Mouse (Mus musculus): ENCODE data around the gene Gm28845.

Gene Gm28845

GRCm38 (mm10) chr1:65119438-65119837 lies at the start of gene Gm28845:
TSS of gene Gm28845 (minus strand) at chr1:65119558.
- no peak for DNase-seq

- no peak for DNase-seq
Measured at GRCm38 (mm10) chr1:65167496-65167895, 48.1 kb upstream of the Gm28845 start.

GRCm38 (mm10) chr1:65162210-65162609 lies 42.9 kb upstream of the Gm28845 start:
- peak; percentile 16 for DNase-seq

DNA sequence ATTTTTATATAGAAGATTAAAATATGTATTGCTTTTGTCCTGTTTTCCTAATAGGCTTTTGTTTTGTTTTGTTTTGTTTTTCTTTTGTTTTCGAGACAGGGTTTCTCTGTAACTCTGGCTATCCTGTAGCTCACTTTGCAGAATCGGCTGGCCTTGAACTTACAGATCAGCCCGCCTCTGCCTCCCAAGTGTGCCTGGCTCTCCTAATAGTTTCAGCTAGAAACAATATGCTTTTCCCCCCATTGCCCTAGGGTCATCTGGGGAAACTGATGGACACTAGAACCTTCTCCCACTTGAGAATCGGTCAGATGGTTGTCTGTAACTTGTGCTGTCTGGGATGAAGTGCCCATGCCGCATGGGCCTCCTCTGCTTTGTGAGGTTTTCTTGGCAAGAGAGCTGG lies 36.8 kb upstream of the Gm28845 start:
- no peak for DNase-seq

DNA sequence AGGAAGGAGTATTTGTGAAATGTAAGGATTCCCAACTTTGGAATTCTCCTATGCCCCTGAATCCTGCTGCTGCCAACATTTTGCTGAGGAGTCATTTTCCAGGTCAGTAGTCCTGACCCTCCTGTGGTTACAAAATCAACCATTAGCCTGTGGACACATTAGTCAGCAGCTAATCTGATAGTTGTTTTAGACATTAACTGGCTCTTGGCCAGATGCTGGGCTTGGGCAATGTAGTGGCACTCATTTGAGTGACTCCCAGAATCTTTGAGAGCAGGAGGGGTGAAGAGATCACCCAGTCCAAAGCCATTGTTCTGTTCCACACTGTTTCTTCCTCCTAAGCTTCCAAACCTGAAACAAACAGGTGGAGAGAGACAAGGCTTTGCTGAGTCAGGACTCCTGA lies 35.5 kb upstream of the Gm28845 start:
- no peak for DNase-seq

- DNase-seq, result no peak
Measured at GRCm38 (mm10) chr1:65147971-65148370, 28.6 kb upstream of the Gm28845 start.

GRCm38 (mm10) chr1:65147326-65147725 lies 28.0 kb upstream of the Gm28845 start:
- DNase-seq, result no peak

DNA sequence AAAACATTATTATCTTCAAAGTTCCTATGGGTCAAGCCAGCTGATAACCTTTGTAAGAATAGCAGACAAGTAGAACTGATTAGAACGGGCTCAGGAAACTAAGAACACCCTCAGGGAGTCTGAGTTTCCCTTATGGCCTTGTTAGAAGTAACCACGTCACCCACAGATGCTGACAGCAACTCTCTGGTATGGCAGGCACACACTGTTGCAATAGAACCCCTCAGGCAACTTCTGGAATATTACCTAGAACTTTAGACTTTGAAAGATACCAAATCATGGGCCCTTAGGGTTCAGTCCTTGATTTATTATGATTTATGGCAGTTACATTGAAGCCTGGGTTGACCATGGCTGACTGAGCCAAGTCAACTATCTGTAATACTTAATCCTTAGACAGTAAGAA lies 27.2 kb upstream of the Gm28845 start:
- DNase-seq, result no peak

GRCm38 (mm10) chr1:65144783-65145182 lies 25.4 kb upstream of the Gm28845 start:
- DNase-seq, result no peak

DNA sequence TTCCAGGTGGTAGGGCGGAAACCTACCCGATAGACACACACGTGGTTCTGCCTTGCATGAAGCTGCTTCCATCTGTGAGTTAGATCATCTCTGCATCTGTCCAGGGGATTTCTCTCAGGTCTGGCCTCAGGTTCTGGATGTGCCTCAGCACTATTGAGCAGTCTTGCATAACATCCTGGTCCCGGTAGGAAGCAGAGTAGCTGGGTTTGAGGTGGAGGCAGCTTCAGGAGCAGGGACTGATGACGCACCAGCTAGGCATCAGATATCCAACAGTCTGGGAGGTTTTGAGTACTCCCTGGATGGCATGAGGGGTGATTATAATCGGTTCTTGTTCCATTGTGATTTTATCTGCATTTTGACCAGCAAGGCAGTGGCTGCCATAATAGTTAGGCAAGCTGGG lies 18.2 kb upstream of the Gm28845 start:
- no peak for DNase-seq

DNA sequence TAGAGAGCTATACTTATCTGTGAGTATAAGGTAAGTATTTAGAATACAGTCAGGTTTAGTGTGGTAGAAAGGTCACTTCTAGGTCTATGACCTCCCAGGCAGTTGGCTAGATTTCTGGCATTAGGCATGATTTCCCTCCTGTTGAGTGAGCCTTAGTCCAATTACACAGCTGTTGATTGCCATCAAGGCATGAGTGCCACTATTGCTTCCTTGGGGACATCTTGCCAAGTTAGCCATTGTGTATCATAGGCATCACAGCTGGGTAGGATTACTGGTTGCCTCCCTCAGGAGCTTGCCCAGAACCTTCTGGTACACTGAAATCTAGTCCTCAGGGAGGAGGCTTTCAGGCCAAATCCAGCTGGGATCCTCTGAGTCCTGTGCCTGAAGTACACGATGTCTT lies 13.5 kb upstream of the Gm28845 start:
- DNase-seq, result no peak

GRCm38 (mm10) chr1:65131671-65132070 lies 12.3 kb upstream of the Gm28845 start:
- DNase-seq, result no peak

- no peak for DNase-seq
Measured at GRCm38 (mm10) chr1:65130226-65130625, 10.9 kb upstream of the Gm28845 start.

- DNase-seq, result no peak
Measured at GRCm38 (mm10) chr1:65129634-65130180, 10.3 kb upstream of the Gm28845 start.

GRCm38 (mm10) chr1:65122574-65123372 lies 3.4 kb upstream of the Gm28845 start, which contains the start of gene D630023F18Rik:
TSS of gene D630023F18Rik (minus strand) at chr1:65123214.
- DNase-seq, result no peak

DNA sequence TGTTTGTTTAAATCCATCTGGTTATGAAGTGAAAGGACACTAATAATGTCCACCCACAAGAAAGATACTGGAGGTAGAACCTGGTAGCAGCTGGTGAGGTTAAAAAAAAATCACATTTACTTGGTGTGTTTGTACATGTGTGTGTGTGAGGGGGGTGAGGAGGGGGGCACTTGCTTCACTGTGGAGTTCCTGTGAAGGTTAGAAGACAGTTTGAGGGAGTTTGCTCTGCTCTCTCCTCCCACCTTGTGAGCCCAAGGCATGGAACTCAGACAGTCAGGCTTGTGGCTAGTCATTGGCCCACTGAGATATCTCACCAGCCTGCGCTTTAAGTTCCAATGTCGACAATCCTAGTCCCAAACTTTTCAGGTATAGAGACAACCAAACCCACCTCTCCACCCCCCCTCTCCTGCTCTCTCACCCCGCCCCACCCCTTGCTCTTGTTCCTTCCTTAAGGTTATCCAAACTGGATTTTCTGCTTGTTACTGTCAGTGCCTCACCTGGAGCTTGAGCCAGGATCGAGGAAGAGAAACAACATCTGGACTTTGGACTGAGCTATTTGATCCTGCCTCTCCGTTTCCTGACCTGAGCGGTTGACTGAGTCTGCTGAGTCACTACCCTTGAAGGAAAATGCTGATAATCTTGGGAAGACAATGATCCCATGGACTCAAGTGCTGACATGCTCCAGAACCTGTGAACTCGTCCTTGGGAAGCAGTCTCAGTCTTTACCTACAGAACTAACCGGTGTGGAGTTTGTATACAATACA lies 1.0 kb downstream of the Gm28845 start:
- DNase-seq, result no peak

DNA sequence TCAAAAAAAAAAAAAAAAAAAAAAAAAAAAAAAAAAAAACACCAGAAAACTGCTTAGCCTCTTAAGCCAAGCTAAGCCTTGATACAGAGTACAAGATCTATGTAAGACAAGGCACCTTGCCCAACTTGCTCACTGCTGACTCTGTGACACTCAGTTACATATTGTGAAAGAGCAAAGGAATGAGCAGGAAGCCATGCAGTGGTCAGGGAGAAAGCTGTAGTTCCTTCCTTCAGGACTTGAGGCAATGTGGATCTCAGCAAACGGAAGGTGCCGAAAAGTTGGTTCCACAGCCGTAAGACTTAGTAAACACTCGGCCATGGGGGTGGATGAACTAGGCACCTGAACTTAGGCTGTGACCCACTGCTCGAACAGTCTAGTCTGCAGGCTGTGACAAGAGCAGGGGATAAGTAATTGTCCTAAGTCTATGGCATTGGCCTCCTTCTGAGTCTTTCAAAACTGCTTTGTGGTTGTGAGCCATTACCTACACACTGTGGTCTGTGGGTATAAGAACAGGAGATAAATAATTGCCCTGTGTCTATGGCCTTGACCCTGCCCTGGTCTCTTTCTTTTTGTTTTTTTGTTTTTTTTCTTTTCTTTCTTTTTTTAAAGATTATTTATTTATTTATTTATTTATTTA lies 5.7 kb downstream of the Gm28845 start:
- no peak for DNase-seq

- DNase-seq, result no peak
Measured at GRCm38 (mm10) chr1:65112807-65113196, 6.6 kb downstream of the Gm28845 start.

- peak; percentile 76 for DNase-seq
Measured at GRCm38 (mm10) chr1:65112031-65112806, 7.1 kb downstream of the Gm28845 start.

- no peak for DNase-seq
Measured at GRCm38 (mm10) chr1:65109756-65110435, 9.5 kb downstream of the Gm28845 start.

DNA sequence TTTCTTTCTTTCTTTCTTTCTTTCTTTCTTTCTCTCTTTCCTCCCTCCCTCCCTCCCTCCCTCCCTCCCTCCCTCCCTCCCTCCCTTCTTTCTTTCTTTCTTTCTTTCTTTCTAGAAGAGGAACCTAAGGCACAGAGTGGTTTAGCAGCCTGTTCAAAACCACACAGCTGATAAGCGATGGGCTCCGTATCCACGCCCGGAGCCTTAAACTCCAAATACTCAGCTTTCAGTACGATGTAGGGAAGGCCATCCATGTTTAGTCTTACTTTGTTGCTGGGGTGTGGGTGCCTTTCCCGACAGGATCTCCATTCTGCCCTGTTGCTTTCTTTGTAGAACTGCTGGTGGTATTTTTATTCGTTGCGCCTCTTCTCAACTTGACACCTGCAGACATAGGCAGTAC lies 10.2 kb downstream of the Gm28845 start:
- no peak for DNase-seq

Data from right cerebral cortex, postnatal 4 days (tissue).